9 mouse cellular contexts compared by ENCODE assay signal in genomic region chr2:23320746-23321585, GRCm38 (mm10). TPM values are rescaled to one million over a fixed set of nuclear protein-coding genes. Genes with fewer than 3 reads are reported as not detected.
DNase-seq lines count a peak whose midpoint lies in the region; ATAC-seq and TF ChIP-seq lines count a peak whose summit lies in the region.
"Had no signal": no experiment of that assay in that cellular context is flagged by ENCODE, and none has a peak within 500 bp of the region (broad histone marks: within the 10 kb centered on the region; RNA-seq: fewer than 3 reads in every experiment).

Gene Nxph2 (plus strand): TSS chr2:23321246.

- WGBS in liver, postnatal 0 days (ENCODE audit: insufficient replicate concordance), result 3% methylated on average over 31 of the region's 31 CpGs
- WGBS in embryonic facial prominence, embryonic 14.5 days, result 3% methylated on average over 31 of the region's 31 CpGs
- 3% methylated on average over 31 of the region's 31 CpGs for WGBS in hindbrain, postnatal 0 days
- 3% methylated on average over 31 of the region's 31 CpGs for WGBS in liver, embryonic 11.5 days

- peak; percentile 2 for DNase-seq in liver
- DNase-seq in liver, postnatal 0 days, result no peak
- DNase-seq in embryonic facial prominence, embryonic 14.5 days (ENCODE audit: low spot score), result peak; percentile 13
- peak; percentile 59 for DNase-seq in hindbrain, postnatal 0 days (ENCODE audit: low spot score)
- peak; percentile 32 for DNase-seq in liver, embryonic 11.5 days (ENCODE audit: low spot score)
- DNase-seq in right cerebral cortex, postnatal 4 days, result peak; percentile 53
- DNase-seq in cerebellum, adult 18-20 months, result no peak
- no peak for DNase-seq in T-cell, adult 2 months (ENCODE audit: low spot score)

- no peaks in the 10 kb centered on the region for H3K4me1 ChIP-seq in liver, postnatal 0 days (ENCODE audit: insufficient read depth)
- no peaks in the 10 kb centered on the region for H3K4me1 ChIP-seq in embryonic facial prominence, embryonic 14.5 days (ENCODE audit: control insufficient read depth, insufficient read depth, low read length)
- no peaks in the 10 kb centered on the region for H3K4me1 ChIP-seq in hindbrain, postnatal 0 days (ENCODE audit: insufficient read depth, low read length)
- H3K4me1 ChIP-seq in liver, embryonic 11.5 days (replicated peaks; ENCODE audit: control insufficient read depth, insufficient read depth, low read length), result no peaks in the 10 kb centered on the region
- H3K4me1 ChIP-seq: liver, embryonic 15.5 days had no signal

- TF ChIP-seq CTCF in liver, postnatal 0 days (IDR thresholded peaks at IDR 0.05; ENCODE audit: low read depth), result no peak
- no peak for TF ChIP-seq CTCF in hindbrain, postnatal 0 days (IDR thresholded peaks at IDR 0.05; ENCODE audit: low read depth)

- no peak for ATAC-seq in liver, postnatal 0 days
- ATAC-seq in embryonic facial prominence, embryonic 14.5 days (ENCODE audit: low read depth), result no peak
- peak; percentile 83 for ATAC-seq in hindbrain, postnatal 0 days
- no peak for ATAC-seq in liver, embryonic 11.5 days (replicated peaks; ENCODE audit: low FRiP score)

- peaks cover 5% of the 10 kb centered on the region; the same call in 1 of the 2 replicates for H3K27me3 ChIP-seq in liver, postnatal 0 days (ENCODE audit: insufficient read depth, low read length)
- peaks cover 15% of the 10 kb centered on the region; the same call in 1 of the 2 replicates for H3K27me3 ChIP-seq in embryonic facial prominence, embryonic 14.5 days (replicated peaks; ENCODE audit: control insufficient read depth, insufficient read depth, low read length)
- H3K27me3 ChIP-seq in hindbrain, postnatal 0 days (ENCODE audit: insufficient read depth, low read length), result no peaks in the 10 kb centered on the region
- peaks cover 10% of the 10 kb centered on the region for H3K27me3 ChIP-seq in liver, embryonic 11.5 days (replicated peaks; ENCODE audit: control insufficient read depth, insufficient read depth, low read length)

- no peak within 1 kb of the TSS for H3K9ac ChIP-seq in liver, postnatal 0 days (replicated peaks)
- no peak within 1 kb of the TSS for H3K9ac ChIP-seq in embryonic facial prominence, embryonic 14.5 days (ENCODE audit: low read depth, low read length)
- peak within 1 kb of the TSS; percentile 39; the same call in 1 of the 2 replicates for H3K9ac ChIP-seq in hindbrain, postnatal 0 days (replicated peaks; ENCODE audit: low read length)
- no peak within 1 kb of the TSS for H3K9ac ChIP-seq in liver, embryonic 11.5 days (ENCODE audit: low read depth, low read length)
- H3K9ac ChIP-seq: liver, embryonic 15.5 days had no signal

- H3K9me3 ChIP-seq in liver, postnatal 0 days (ENCODE audit: low read length), result no peaks in the 10 kb centered on the region
- H3K9me3 ChIP-seq in embryonic facial prominence, embryonic 14.5 days (ENCODE audit: control insufficient read depth, low read length), result no peaks in the 10 kb centered on the region
- no peaks in the 10 kb centered on the region for H3K9me3 ChIP-seq in hindbrain, postnatal 0 days (ENCODE audit: low read length)
- no peaks in the 10 kb centered on the region for H3K9me3 ChIP-seq in liver, embryonic 11.5 days (ENCODE audit: control insufficient read depth, low read length)
- H3K9me3 ChIP-seq: liver, embryonic 15.5 days had no signal

- H3K4me2 ChIP-seq in liver, postnatal 0 days (ENCODE audit: low read depth, low read length), result no peak within 1 kb of the TSS
- peak within 1 kb of the TSS; percentile 47 for H3K4me2 ChIP-seq in embryonic facial prominence, embryonic 14.5 days (ENCODE audit: low read depth, low read length)
- H3K4me2 ChIP-seq in hindbrain, postnatal 0 days (ENCODE audit: low read depth, low read length), result peak within 1 kb of the TSS; percentile 81
- H3K4me2 ChIP-seq in liver, embryonic 11.5 days, result peak within 1 kb of the TSS; percentile 44
- H3K4me2 ChIP-seq: liver, embryonic 15.5 days had no signal

- H3K36me3 ChIP-seq in liver, postnatal 0 days (replicated peaks; ENCODE audit: insufficient read depth, low read length), result no peaks in the 10 kb centered on the region
- no peaks in the 10 kb centered on the region for H3K36me3 ChIP-seq in embryonic facial prominence, embryonic 14.5 days (ENCODE audit: control insufficient read depth, insufficient read depth, low read length)
- H3K36me3 ChIP-seq in hindbrain, postnatal 0 days (ENCODE audit: insufficient read depth, low read length), result no peaks in the 10 kb centered on the region
- no peaks in the 10 kb centered on the region for H3K36me3 ChIP-seq in liver, embryonic 11.5 days (ENCODE audit: control insufficient read depth, insufficient read depth, low read length)
- H3K36me3 ChIP-seq: liver, embryonic 15.5 days had no signal

- TF ChIP-seq EP300 in liver, postnatal 0 days (IDR thresholded peaks at IDR 0.05; ENCODE audit: low read depth), result no peak

- no peak within 1 kb of the TSS for H3K27ac ChIP-seq in liver, postnatal 0 days (ENCODE audit: low read depth)
- no peak within 1 kb of the TSS for H3K27ac ChIP-seq in embryonic facial prominence, embryonic 14.5 days (replicated peaks; ENCODE audit: low read depth, low read length)
- H3K27ac ChIP-seq in hindbrain, postnatal 0 days, result no peak within 1 kb of the TSS
- no peak within 1 kb of the TSS for H3K27ac ChIP-seq in liver, embryonic 11.5 days (ENCODE audit: low read depth, low read length)
- H3K27ac ChIP-seq: liver, embryonic 15.5 days had no signal

- H3K4me3 ChIP-seq in liver, postnatal 0 days (ENCODE audit: low read depth, low read length), result no peak within 1 kb of the TSS
- peak within 1 kb of the TSS; percentile 19 for H3K4me3 ChIP-seq in embryonic facial prominence, embryonic 14.5 days (ENCODE audit: low read depth, low read length)
- H3K4me3 ChIP-seq in hindbrain, postnatal 0 days (ENCODE audit: low read length), result peak within 1 kb of the TSS; percentile 42
- H3K4me3 ChIP-seq in liver, embryonic 11.5 days (ENCODE audit: low read depth, low read length), result peak within 1 kb of the TSS; percentile 18
- H3K4me3 ChIP-seq: liver, embryonic 15.5 days had no signal

RNA-seq across cellular contexts. Expression of gene Nxph2, which starts in this region (rescaled TPM):
- polyA plus RNA-seq in liver, postnatal 0 days (2015; fragmentation: Nextera tagmentation; extraction: Ambion mirVana), result not detected in 2 replicates
- polyA plus RNA-seq in embryonic facial prominence, embryonic 14.5 days (2014; fragmentation: Nextera tagmentation; extraction: Ambion mirVana), result 0.08 and 0.16 TPM in 2 replicates
- total RNA-seq in hindbrain, postnatal 0 days (2014; rRNA removed), result 2.9 and 3.2 TPM in 2 replicates
- 4.3 and 4.4 TPM in 2 replicates for polyA plus RNA-seq in hindbrain, postnatal 0 days (2015; fragmentation: Nextera tagmentation; extraction: Ambion mirVana)
- 0.33 TPM in 1 of 2 replicates, not detected in the other for polyA plus RNA-seq in liver, embryonic 11.5 days (2014; fragmentation: Nextera tagmentation; extraction: Ambion mirVana)
- polyA plus RNA-seq: liver, embryonic 15.5 days had no signal

Comparison
In these comparisons a context has a peak if more than half of its experiments do, and no peak if none do; other contexts are left out.
1. DNase-seq: peak in liver (single experiment), hindbrain, postnatal 0 days (single experiment) and right cerebral cortex, postnatal 4 days (single experiment); none in liver, postnatal 0 days (single experiment), cerebellum, adult 18-20 months (0 of 2) and T-cell, adult 2 months (single experiment).
2. Peak in DNase-seq, H3K4me3 ChIP-seq and H3K4me2 ChIP-seq in embryonic facial prominence, embryonic 14.5 days; RNA of the gene not detected or under 1 TPM.
3. Peak in DNase-seq, H3K4me3 ChIP-seq and H3K4me2 ChIP-seq in liver, embryonic 11.5 days; RNA of the gene not detected or under 1 TPM.